Mouse (Mus musculus) cerebellum, postnatal 36 days (tissue): Measurements from ENCODE around the gene Samhd1.
A peak's percentile ranks its signal among the peaks of the same experiment; 100 is the strongest.

ENCODE experiments used
- DNase-seq, 2 experiments: peaks; one replicate each; pipeline ENCODE4 v3.0.0; 2021 to 2022; ENCODE audit warnings: mixed read lengths in 2 of 2

Gene Samhd1

GRCm38 (mm10) chr2:157135529-157136120 is 560 bp upstream of the Samhd1 start:
- no peak for DNase-seq

GRCm38 (mm10) chr2:157134479-157134931 is 560 bp downstream of the Samhd1 start:
- no peak for DNase-seq

GRCm38 (mm10) chr2:157133769-157134478 is 1.1 kb downstream of the Samhd1 start:
- DNase-seq = no peak

- DNase-seq = no peak
Observed at GRCm38 (mm10) chr2:157132686-157133540, 2.2 kb downstream of the Samhd1 start.

- no peak for DNase-seq
Observed at GRCm38 (mm10) chr2:157132086-157132485, 3.0 kb downstream of the Samhd1 start.

- no peak for DNase-seq
Observed at GRCm38 (mm10) chr2:157130813-157131514, 4.1 kb downstream of the Samhd1 start.

GRCm38 (mm10) chr2:157129601-157130164 is 5.4 kb downstream of the Samhd1 start:
- DNase-seq = no peak

GRCm38 (mm10) chr2:157129096-157129495 is 6.0 kb downstream of the Samhd1 start:
- no peak for DNase-seq

GRCm38 (mm10) chr2:157128072-157128471 is 7.0 kb downstream of the Samhd1 start:
- no peak for DNase-seq

- DNase-seq = no peak
Observed at GRCm38 (mm10) chr2:157127370-157127769, 7.7 kb downstream of the Samhd1 start.

- no peak for DNase-seq
Observed at GRCm38 (mm10) chr2:157125246-157125645, 9.8 kb downstream of the Samhd1 start.

- no peak for DNase-seq
Observed at GRCm38 (mm10) chr2:157121766-157122165, 13.3 kb downstream of the Samhd1 start.

- DNase-seq = no peak
Observed at GRCm38 (mm10) chr2:157119075-157119474, 16.0 kb downstream of the Samhd1 start.

GRCm38 (mm10) chr2:157118556-157118955 is 16.5 kb downstream of the Samhd1 start:
- DNase-seq = no peak

- peak in 1 of 2 experiments; percentile 26 for DNase-seq
Observed at GRCm38 (mm10) chr2:157116964-157117363, 18.1 kb downstream of the Samhd1 start.

- no peak for DNase-seq
Observed at GRCm38 (mm10) chr2:157108236-157108635, 26.8 kb downstream of the Samhd1 start.

GRCm38 (mm10) chr2:157104454-157104853 is 30.6 kb downstream of the Samhd1 start:
- no peak for DNase-seq

GRCm38 (mm10) chr2:157102256-157102655 is 32.8 kb downstream of the Samhd1 start:
- DNase-seq = no peak

GRCm38 (mm10) chr2:157101650-157102049 is 33.4 kb downstream of the Samhd1 start:
- DNase-seq = no peak

GRCm38 (mm10) chr2:157100319-157100605 is 34.8 kb downstream of the Samhd1 start:
- no peak for DNase-seq

GRCm38 (mm10) chr2:157099532-157100318 is 35.3 kb downstream of the Samhd1 start:
- DNase-seq = no peak
